Mouse (Mus musculus): ENCODE results near the gene Grb2. TPM values are rescaled to one million over a fixed set of nuclear protein-coding genes. Genes with fewer than 3 reads are reported as not detected.

Gene Grb2
- total RNA-seq, 2 experiments from 2014 or later = 76.5 to 93.9 TPM

- DNase-seq = no peak
- intact Hi-C loops (cut with DNase I; ENCODE audit: low total_unique reads) = no loop called here
Measured at GRCm38 (mm10) chr11:115691976-115692375, 16.4 kb downstream of the Grb2 start.

DNA sequence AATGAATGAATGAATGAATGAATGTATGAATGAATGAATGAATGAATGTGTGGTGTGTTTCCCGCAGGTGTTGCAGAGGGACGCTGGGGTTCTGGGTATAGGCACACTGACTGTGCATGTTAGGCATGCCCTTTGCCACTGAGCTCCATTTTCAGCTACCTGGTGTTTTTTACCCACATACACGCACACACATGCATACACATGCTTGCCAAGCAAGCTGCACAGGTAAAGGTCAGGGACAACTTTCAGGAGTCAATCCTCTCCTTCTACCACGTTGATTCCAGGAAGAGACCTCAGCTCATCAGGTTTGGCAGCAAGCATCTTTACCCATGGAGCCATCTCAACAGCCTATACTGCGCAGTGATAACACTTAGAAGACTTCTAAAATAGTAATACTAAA is 16.9 kb downstream of the Grb2 start:
- intact Hi-C loops (cut with DNase I; ENCODE audit: low total_unique reads) = no loop called here
- no peak for DNase-seq

- intact Hi-C loops (cut with DNase I; ENCODE audit: low total_unique reads) = no loop called here
- DNase-seq = no peak
Measured at GRCm38 (mm10) chr11:115691013-115691412, 17.4 kb downstream of the Grb2 start.

DNA sequence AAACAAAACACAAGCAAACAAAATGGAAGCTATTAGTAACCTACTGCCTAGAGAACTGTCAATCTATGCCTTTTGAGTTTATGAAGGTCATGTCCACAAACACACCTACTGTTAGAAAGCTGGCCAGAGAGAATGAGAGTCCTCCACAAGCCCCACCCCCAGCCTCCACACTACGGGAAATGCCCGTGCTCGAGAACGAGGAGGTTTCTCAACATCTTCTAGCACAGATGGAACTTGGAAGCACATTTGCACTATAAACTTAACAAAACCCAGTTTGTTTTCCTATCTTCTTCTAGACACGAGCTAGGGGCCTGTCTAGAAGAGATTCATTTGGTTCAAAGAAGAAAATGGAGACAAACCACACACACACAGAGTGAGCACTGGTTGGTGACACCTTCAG is 18.0 kb downstream of the Grb2 start:
- DNase-seq = no peak
- intact Hi-C loops (cut with DNase I; ENCODE audit: low total_unique reads) = no loop called here

- DNase-seq = no peak
Measured at GRCm38 (mm10) chr11:115689137-115689915, 19.1 kb downstream of the Grb2 start.

DNA sequence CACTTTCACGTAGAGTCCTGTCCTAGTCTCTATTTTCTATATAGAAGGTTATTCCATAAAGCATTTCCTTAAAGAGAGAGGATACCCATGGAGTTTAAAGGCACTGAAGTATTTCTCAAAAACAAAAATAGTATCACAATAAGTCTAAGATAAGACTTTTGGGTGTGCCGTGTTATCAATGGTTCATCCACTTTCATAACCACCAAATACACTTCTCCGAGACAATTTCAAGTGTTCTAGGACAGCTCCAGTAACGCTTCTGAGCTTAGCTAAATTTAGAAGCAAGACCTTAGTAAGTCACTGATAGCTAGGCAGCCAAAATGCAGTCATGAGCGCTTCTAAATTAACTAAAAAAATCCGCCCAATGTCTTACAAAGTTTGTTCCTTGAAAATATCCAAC is 22.0 kb downstream of the Grb2 start:
- DNase-seq = no peak
- intact Hi-C loops (cut with DNase I; ENCODE audit: low total_unique reads) = no loop called here

More at GRCm38 (mm10) chr11:115689137-115689915, 19.1 kb downstream of the Grb2 start:
- intact Hi-C loops (cut with DNase I; ENCODE audit: low total_unique reads) = no loop called here

GRCm38 (mm10) chr11:115685954-115686353 is 22.4 kb downstream of the Grb2 start:
- intact Hi-C loops (cut with DNase I; ENCODE audit: low total_unique reads) = no loop called here
- DNase-seq = no peak

DNA sequence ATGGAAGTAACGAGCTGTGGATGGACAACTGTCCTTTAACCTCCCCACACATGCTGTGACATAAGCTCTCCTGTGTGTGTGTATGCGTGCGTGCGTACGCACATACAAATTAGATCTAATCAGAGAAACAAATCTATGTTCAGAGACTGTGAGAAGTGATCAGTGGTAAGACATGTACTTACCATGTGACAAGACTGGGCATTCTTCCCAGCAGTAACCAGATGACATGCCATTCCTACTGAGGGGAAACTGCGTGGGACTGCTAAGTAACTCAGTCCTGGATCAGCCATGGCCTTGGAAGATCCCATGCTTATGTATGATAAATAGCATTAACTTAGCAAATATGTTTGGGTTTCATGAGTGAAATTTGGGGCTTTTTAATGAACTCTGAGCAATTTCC is 23.5 kb downstream of the Grb2 start:
- DNase-seq = no peak
- intact Hi-C loops (cut with DNase I; ENCODE audit: low total_unique reads) = no loop called here

- intact Hi-C loops (cut with DNase I; ENCODE audit: low total_unique reads) = no loop called here
- DNase-seq = no peak
Measured at GRCm38 (mm10) chr11:115683326-115683725, 25.1 kb downstream of the Grb2 start.

GRCm38 (mm10) chr11:115682411-115682810 is 26.0 kb downstream of the Grb2 start:
- no peak for DNase-seq
- intact Hi-C loops (cut with DNase I; ENCODE audit: low total_unique reads) = no loop called here

GRCm38 (mm10) chr11:115679554-115680238 is 28.7 kb downstream of the Grb2 start:
- DNase-seq = no peak
- intact Hi-C loops (cut with DNase I; ENCODE audit: low total_unique reads) = no loop called here

GRCm38 (mm10) chr11:115678861-115679260 is 29.5 kb downstream of the Grb2 start:
- DNase-seq = no peak
- intact Hi-C loops (cut with DNase I; ENCODE audit: low total_unique reads) = no loop called here

- intact Hi-C loops (cut with DNase I; ENCODE audit: low total_unique reads) = no loop called here
- DNase-seq = no peak
Measured at GRCm38 (mm10) chr11:115677511-115677910, 30.9 kb downstream of the Grb2 start.

DNA sequence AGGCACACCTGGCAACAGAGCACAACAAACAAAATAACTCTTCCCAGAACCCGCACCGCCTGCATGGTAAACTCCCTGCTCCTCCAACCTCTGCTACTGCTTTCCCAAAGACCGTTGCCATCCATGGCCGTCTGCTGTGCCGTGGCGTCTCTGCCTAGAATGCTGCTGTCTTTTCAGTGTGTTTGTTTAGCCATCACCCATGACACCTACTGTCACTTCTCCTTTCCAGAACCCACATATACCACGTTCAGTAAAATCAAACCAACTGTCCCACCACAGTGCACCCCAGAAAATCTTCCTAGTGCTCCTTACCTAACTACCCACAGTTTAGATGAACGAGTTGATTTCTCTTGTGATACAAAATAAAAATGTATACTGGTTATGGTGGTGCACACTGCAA is 31.7 kb downstream of the Grb2 start:
- intact Hi-C loops (cut with DNase I; ENCODE audit: low total_unique reads) = no loop called here
- no peak for DNase-seq

- intact Hi-C loops (cut with DNase I; ENCODE audit: low total_unique reads) = no loop called here
- no peak for DNase-seq
Measured at GRCm38 (mm10) chr11:115674235-115674865, 34.0 kb downstream of the Grb2 start.

DNA sequence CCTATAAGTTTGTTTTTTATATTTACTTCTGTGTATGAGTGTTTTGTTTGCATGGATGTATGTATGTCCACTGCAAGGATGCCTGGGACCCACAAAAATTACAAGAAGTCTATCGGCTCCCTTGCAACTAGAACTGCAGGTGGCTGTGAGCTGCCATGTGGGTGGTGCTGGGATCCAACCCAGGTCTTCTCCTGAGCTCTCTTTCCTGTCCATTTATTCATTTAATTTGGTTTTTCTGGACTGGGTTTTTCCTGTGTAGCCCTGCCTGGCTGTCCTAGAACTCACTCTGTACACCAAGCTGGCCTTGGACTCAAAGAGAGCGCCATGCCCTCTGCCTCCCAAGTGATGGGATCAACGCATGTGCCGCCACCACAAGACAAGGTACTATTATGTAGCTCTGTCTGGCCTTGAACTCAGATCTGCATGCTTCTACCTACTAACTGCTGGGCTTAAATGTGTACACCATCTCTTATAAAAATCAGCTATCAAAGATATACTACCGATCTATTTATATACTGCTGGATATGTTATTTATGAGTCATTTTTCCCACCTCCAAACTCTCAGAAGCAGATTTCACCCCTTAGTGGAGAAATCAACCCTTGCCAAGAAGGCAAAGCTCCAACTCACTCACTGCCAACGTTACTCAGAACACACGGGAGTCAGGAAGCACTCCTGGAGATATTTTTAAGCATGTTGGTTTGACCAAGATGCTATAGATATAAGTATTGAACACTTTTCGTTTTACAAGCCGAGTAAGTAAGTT is 34.7 kb downstream of the Grb2 start:
- intact Hi-C loops (cut with DNase I; ENCODE audit: low total_unique reads) = no loop called here

DNA sequence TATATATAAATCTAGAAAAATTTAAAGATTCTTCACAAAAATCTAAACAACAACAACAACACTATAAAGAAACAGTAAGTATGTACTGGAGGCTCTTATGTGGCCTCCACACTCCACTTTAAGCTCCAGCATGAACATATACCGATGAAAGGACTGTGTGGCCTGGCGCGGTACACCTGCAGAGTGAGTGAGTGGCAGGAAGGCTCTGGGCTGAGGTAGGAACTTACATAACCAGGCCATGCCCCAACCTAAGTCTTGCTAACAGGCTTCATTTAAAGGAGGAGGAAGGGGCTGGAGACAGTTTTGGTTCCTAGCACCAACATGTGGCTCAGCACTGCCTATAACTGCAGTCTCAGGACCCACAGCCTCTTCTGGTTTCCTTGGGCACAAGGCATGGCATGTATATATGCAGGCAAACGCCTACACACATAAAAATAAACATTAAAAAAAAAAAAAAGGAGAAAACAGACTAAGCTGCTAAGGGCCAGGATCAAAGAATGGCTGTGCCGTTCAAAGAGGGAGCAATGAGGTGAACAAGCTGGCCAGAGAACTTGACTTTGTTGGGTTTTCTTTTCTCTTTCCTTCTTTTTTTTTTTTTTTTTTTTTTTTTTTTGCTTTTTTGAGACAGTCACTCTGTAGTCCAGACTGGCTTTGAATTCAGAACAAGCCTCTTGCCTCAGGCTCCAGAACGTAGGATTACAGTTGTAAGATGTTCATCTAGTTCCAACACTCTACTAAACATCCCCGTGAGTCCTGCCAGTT is 36.0 kb downstream of the Grb2 start:
- intact Hi-C loops (cut with DNase I; ENCODE audit: low total_unique reads) = no loop called here
- DNase-seq = no peak

More for the DNA sequence above, 34.7 kb downstream of the Grb2 start:
- no peak for DNase-seq

DNA sequence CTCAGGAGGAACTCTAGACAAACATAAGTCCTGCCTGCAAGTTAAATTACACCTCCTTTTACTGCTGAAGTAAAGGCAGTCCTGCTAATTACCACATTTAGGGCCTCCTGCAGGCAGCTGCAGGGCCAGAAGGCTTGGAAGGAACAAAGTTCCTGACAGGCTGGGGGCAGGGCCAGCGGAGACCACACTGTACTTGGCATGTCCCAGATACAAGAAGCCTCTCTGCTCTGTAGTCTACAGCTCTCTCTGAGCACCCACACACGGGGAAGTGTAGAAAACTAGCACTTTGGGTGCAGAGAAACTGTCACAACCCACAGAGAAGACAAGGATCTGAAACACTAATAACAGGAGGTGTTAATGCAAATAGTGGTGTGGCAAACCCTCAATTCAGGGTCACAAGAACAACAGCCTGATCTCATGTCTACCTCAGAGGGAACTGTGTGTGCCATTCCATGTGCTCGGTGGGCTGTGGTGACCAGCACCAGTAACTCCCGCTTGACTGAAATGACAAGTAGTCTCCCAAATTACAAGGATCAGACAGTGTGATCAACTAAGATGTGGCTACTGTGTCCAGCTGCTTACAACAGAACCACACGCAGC is 37.8 kb downstream of the Grb2 start:
- DNase-seq = peak; percentile 33
- intact Hi-C loops (cut with DNase I; ENCODE audit: low total_unique reads) = no loop called here

Measured in gastrocnemius, postnatal 14 days (tissue).